Mouse (Mus musculus) common myeloid progenitor, adult 5-6 weeks (primary cell): Measurements from ENCODE around the gene Ngef. TPM values are rescaled to one million over a fixed set of nuclear protein-coding genes. Genes with fewer than 3 reads are reported as not detected.
A peak's percentile ranks its signal among the peaks of the same experiment; 100 is the strongest.
"Not testable (repeated sequence)": the region's sequence is repeated elsewhere in the genome, so short reads cannot be mapped to it uniquely, and the experiment has no call there.

Experiments
- ATAC-seq: replicated peaks from 2 replicates; pipeline ENCODE4 v1.8.0; 2016; ENCODE audit warnings: low read depth, mild to moderate bottlenecking, moderate TSS enrichment, inconsistent platforms; ENCODE audit not compliant: poor library complexity, severe bottlenecking
- total RNA-seq: library from RNA; stranded (forward); fragments of 200-1000, 187-1606 nt; gene quantifications from 2 replicates; pipeline ENCODE4 v1.2.3, GENCODE M21; 2017

Gene Ngef
- total RNA-seq, 1 experiment from 2014 or later = not detected

DNA sequence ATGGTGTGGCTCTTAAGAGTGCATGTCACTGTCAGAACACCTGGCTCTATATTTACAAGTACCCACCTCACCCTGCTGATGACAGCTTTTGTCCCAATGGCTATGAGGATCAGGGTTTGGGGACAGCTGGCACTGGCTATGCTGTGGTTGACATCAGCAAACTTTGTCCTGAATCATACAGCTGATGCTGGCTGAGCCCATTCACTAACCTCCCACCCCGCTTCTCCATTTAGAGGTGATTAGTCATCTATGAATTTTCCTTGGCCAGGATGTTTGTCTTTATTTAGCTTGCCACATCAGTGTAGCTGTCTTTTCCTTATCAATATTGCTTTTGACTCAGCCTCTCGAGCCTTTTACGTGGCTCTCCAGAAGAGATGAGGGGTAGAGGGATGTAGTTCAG lies 81.4 kb downstream of the Ngef start:
- ATAC-seq = no peak

DNA sequence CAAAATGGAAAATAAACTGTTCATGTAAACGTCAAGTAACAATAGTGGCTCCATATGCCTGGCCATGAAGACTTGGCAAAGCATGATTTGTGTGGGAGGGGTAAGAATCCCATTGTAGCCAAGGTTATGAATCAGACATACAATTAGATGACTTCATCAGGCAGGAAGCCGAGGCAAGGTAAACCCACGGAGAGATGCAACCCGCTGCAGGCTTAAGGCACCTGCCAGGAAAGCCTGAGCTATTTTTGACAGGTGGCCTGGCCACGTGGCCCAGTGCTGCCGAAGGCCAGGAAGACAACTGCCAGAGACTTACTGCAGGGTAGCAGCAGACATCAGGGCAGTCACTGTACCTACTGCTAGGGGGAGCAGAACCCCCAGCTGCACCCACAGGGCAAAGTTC lies 87.3 kb downstream of the Ngef start:
- ATAC-seq = no peak

GRCm38 (mm10) chr1:87482546-87482945 lies 91.1 kb downstream of the Ngef start:
- no peak for ATAC-seq

- ATAC-seq = no peak
Measured at GRCm38 (mm10) chr1:87475076-87475895, 98.4 kb downstream of the Ngef start.

GRCm38 (mm10) chr1:87472576-87472975 lies 101.1 kb downstream of the Ngef start:
- ATAC-seq = no peak

DNA sequence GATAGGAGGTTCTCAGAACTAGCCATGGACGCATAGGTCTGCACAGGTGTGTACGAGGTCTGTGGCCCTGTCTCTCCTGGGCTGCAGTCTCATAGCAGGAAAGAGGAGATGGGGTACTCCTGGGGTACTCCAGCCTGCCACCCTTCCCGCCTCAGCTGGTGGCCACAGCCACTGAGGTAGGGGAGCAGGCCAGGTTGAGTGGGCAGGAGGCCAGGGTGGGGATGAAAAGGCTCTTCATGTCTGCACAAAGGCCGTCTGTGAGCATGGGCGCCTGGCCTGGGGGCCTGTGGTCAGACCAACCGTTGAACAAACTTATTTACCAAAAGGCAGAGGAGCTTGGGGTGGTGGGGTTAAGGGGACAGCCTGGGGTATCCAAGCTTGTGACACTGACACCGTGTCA lies 101.8 kb downstream of the Ngef start:
- no peak for ATAC-seq

DNA sequence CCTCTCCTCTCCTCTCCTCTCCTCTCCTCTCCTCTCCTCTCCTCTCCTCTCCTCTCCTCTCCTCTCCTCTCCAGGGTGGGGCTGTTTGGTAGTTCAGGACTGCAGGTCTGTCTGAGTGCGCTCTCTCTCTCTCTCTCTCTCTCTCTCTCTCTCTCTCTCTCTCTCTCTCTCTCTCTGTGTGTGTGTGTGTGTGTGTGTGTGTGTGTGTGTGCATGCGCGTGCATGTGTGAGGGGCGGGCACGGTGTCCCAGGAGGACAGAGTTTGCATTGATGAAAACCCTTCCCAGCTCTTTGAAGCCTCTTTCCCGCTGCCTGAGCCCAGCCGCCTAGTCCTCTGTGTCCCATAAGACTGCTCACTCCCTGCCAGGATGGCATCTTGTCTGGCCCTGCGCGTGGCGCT lies 103.7 kb downstream of the Ngef start, which contains the start of gene Snorc:
Snorc (plus strand) TSS at position 301 of the 400 bp plus-strand sequence.
- ATAC-seq = not testable (repeated sequence)

DNA sequence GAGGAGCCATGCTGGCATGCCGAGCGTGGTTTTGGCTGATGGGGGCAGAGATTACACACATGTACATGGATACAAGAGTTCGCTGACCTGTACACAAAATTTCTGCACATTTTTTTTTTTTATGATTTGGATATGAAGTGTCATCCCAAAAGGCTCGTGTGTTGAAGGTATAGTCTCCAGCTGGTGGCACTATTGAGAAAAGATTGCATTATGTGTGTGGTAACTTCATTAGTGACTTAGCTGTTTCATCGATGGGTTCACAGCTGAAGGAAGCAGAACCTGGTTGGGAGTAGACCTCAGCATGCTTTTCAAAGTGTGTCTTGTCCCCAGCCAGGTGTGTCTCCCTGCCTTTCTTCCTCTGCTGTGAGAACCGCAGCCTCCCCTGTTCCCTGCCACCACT lies 105.3 kb downstream of the Ngef start:
- peak; percentile 54 for ATAC-seq

DNA sequence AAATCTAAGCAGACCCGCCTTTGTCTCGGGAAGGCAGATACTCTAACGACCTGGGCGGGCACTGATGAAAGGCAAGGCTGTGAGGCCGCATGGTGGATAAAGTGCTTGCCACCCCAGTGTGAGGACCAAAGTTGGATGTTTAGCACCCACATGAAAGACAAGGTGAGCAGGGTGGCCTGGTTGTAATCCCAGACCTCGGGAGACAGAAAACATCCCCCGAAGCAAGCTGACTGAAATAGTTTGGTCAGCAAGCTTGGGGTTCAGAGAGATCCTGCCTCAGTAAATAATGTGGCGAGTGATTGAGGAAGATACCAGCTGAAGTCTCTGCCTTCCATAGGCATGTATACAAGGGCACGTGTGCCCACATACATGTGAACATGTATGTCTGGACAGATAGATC lies 106.2 kb downstream of the Ngef start:
- ATAC-seq = no peak

DNA sequence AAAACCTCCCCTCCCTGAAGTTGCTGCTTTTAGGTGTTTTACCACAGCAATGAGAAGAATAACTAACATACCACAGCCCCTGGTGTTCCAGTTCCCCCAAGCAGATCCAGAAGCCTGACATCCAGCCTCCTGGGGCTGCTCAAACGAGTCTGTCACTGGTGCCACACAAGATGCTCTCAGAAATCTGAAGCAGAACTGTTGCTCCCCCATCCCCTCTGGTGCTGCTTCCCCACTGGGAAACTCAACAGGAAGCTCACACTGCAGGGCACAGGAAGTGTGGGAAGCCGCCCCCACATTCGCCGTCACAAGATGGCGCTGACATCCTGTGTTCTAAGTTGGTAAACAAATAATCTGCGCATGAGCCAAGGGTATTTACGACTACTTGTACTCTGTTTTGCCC lies 113.8 kb downstream of the Ngef start:
- ATAC-seq = not testable (repeated sequence)

DNA sequence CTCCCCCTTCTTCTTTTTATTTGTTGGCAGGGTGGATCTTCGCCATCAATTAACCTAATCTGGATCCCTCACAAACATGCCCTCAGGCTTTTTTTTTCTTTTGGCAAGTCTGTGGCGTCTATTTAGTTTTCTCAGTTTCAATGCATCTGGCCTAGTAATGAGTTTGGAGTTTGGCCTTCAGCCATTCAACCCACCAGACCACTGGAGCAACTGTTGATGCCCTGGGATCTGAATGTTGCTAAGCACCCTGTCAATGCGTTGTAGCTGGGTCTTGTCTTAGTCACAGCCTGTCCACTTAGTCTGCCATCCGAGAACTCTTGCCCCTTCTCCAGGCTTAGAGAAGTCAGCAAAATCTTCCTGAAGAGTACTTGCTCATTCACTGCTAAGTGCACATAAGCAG lies 115.6 kb downstream of the Ngef start:
- no peak for ATAC-seq

GRCm38 (mm10) chr1:87456425-87456824 lies 117.2 kb downstream of the Ngef start:
- no peak for ATAC-seq

- ATAC-seq = no peak
Measured at GRCm38 (mm10) chr1:87449432-87449831, 124.2 kb downstream of the Ngef start.

DNA sequence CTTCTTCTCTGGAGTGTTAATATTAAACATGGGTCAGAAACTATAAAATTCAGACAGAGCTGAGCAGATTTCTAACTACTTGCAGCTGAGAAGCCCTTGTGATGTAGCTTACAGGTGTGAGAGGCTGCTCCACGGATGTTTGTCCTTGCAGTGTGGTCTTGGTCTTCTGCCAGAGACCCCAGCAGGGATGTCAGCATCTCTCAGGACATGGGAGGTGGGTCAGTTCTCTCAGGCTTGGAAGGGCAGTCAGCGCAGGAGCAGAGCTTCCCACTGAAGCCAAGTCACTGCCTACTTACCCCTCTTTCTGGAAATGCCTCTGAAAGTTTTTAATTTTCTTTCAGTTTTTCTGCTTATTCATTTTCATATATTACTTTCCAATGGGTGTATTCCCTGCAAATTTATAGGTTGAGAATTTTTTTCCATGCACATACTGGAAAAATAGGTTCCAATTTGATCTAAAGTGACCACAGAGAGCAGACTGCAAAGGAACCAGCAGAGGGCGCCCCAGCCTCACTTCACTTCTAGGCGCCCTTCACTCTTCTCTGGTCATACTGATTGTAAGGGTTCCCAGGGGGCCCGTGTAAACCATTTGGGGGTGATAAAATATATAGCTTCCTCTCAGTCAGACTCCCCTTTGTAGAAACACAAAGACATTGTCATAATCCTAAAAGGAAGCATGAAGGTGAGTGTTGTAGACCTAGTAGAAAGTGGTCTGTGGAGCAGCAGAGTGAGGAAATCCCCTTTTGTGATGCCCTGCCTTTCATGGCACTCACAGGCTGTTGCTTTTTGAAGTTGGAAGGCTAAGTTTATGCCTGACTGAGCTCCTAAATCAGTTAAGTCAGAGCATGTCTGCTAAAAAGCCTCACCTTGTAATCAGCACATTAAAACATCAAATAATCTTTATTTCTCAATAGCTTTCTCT lies 126.2 kb downstream of the Ngef start:
- ATAC-seq = 0 out of 2 replicates have a peak, but pooled peaks have one; percentile 62

GRCm38 (mm10) chr1:87436583-87436982 lies 137.1 kb downstream of the Ngef start:
- ATAC-seq = no peak

- ATAC-seq = no peak
Measured at GRCm38 (mm10) chr1:87435125-87435524, 138.5 kb downstream of the Ngef start.

Other genes starting within 250 kb of the Ngef start
- gene Gigyf2, start 246.9 kb downstream of the Ngef start, total RNA-seq = 134 and 174 TPM in 2 replicates
- not detected in 2 replicates for gene Kcnj13, start 179.1 kb downstream of the Ngef start, total RNA-seq
- gene Snorc, start 103.6 kb downstream of the Ngef start, total RNA-seq = not detected in 2 replicates
- not detected in 2 replicates for gene Neu2, start 64.0 kb downstream of the Ngef start, total RNA-seq
- gene Inpp5d, start 46.4 kb upstream of the Ngef start, total RNA-seq = 71.7 and 87.7 TPM in 2 replicates
- gene Atg16l1, start 182.0 kb upstream of the Ngef start, total RNA-seq = 60.4 and 61.7 TPM in 2 replicates
- 0.59 and 0.78 TPM in 2 replicates for gene Sag, start 229.8 kb upstream of the Ngef start, total RNA-seq